Mouse (Mus musculus) kidney, adult 2 months (tissue): ENCODE results near the gene Crip3.

Source experiments
- CTCF ChIP-seq: fragments of 200-500 bp; conservative IDR thresholded peaks from 2 replicates; pipeline ENCODE4 v1.5.1; 2011; ENCODE audit warnings: low read depth, mild to moderate bottlenecking, control low read depth, low read length, moderate library complexity, mixed read lengths; ENCODE audit not compliant: insufficient read depth, insufficient read length
- POLR2A ChIP-seq: fragments of 200-500 bp; IDR thresholded peaks from one replicate; pipeline ENCODE4 v1.6.1; 2011; ENCODE audit warnings: low read depth, low read length, control low read depth

DNA sequence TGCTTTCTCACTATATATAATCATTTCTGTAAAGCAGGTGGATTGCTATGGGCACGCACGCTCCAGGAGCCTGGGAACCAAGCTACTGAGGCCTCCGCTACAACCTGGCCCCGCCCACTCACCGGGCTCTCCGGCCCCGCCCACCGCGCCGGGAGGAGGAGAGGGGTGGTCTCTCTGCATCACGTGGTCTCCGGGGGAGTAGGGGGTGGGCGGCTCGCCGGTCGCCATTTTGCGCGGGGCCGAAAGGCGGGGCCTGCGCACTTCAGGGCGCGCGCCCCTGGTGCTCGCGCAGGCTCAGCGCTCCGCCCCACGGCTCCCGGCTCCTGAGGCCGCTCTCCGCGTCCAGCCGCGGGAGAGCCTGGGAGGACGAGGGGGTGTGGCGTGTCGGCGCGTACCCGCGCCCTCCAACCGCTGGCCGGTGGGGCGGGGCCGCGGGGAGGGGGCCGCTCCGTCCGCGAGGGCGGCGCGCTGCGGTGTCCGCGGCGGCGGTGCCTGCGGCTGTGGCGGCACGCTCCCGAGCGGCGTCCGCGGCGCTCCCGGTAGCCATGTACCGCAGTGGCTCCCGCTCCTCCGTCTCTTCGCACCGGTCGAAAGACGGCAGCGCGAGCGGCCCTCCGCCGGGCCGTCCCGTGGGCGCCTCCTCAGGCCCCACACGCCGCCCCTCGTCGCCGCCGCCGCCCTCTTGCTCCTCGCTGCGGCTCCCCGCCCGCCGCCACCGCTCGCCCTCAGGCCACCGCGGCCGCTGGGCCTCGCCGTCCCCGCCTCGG is 45.2 kb upstream of the Crip3 start, which contains the start of gene Zfp318:
- TF ChIP-seq CTCF (no peak), POLR2A (peak; percentile 30)
